8 mouse cellular contexts compared by ENCODE assay signal in genomic region chr3:89512225-89512624, GRCm38 (mm10). TPM values are rescaled to one million over a fixed set of nuclear protein-coding genes. Genes with fewer than 3 reads are reported as not detected.
DNase-seq lines count a peak whose midpoint lies in the region; ATAC-seq lines count a peak whose summit lies in the region.

No protein-coding gene starts in this region.

- peak; percentile 31 to 32 for DNase-seq in heart, postnatal 36 days
- DNase-seq in heart, adult 18-20 months = no peak
- peak; percentile 49 for DNase-seq in right cerebral cortex, postnatal 4 days
- no peak for DNase-seq in right cerebral cortex, postnatal 36 days (ENCODE audit: low spot score in 2 of 2)
- DNase-seq in frontal cortex, adult 2 months (ENCODE audit: extremely low spot score in 1 of 2, low spot score in 1 of 2) = no peak
- no peak for DNase-seq in left cerebral cortex, adult 9 months (ENCODE audit: low spot score in 2 of 2)
- no peak for DNase-seq in layer of hippocampus, adult 18-20 months (ENCODE audit: low spot score in 2 of 2)

- intact Hi-C loops in heart, postnatal 36 days (cut with DNase I) = loop anchor here (1.0 to 10.0 kb wide), 3 partner anchors 176 to 343 kb away; no protein-coding TSS in a partner anchor

- ATAC-seq in erythroblast, adult 5-6 weeks (replicated peaks; ENCODE audit: low FRiP score, poor library complexity, severe bottlenecking) = 0 out of 2 replicates have a peak, but pooled peaks have one; percentile 12

RNA-seq across cellular contexts. Expression of gene Kcnn3, which starts 7.7 kb away (rescaled TPM):
- 1 to 10 TPM; 1.9 to 2.3 TPM for total RNA-seq in heart, postnatal 36 days (2021)
- total RNA-seq in heart, adult 18-20 months (2021) = 1 to 10 TPM; 1.5 to 2.0 TPM
- total RNA-seq in erythroblast, adult 5-6 weeks (2015; ENCODE audit: low replicate concordance) = not detected in 2 replicates
- total RNA-seq in erythroblast, adult 5-6 weeks (2017; ENCODE audit: low replicate concordance) = 0.26 TPM in 1 of 2 replicates, not detected in the other
- polyA plus RNA-seq in frontal cortex, adult 2 months (2012; rRNA removed) = 11.4 and 15.8 TPM in 2 replicates
- 10 to 100 TPM; 24.6 to 26.6 TPM for total RNA-seq in layer of hippocampus, adult 18-20 months (2021)

RNA-seq across cellular contexts. Expression of gene Pmvk, which starts 57.9 kb away (rescaled TPM):
- 1 to 10 TPM; 7.0 to 9.2 TPM for total RNA-seq in heart, postnatal 36 days (2021)
- 1 to 10 TPM; 8.4 to 8.8 TPM for total RNA-seq in heart, adult 18-20 months (2021)
- total RNA-seq in erythroblast, adult 5-6 weeks (2015; ENCODE audit: low replicate concordance) = 5.4 and 8.1 TPM in 2 replicates
- 6.6 and 10.1 TPM in 2 replicates for total RNA-seq in erythroblast, adult 5-6 weeks (2017; ENCODE audit: low replicate concordance)
- polyA plus RNA-seq in frontal cortex, adult 2 months (2012; rRNA removed) = 69.0 and 76.7 TPM in 2 replicates
- 10 to 100 TPM; 29.4 to 34.3 TPM for total RNA-seq in layer of hippocampus, adult 18-20 months (2021)

Comparison
In these comparisons a context has a peak if more than half of its experiments do, and no peak if none do; other contexts are left out.
1. DNase-seq: peak in heart, postnatal 36 days (2 of 2) and right cerebral cortex, postnatal 4 days (single experiment); none in heart, adult 18-20 months (0 of 2), right cerebral cortex, postnatal 36 days (0 of 2), frontal cortex, adult 2 months (0 of 2), left cerebral cortex, adult 9 months (0 of 2) and layer of hippocampus, adult 18-20 months (0 of 2).
2. RNA of gene Kcnn3, which starts 7.7 kb away (total RNA-seq): 24.6 to 26.6 TPM in layer of hippocampus, adult 18-20 months; 1.9 to 2.3 TPM in heart, postnatal 36 days, 1.5 to 2.0 TPM in heart, adult 18-20 months and 0.26 TPM in erythroblast, adult 5-6 weeks; every median in the first group is over 4 times any median in the second.